Comparison of ENCODE assay signal across 8 mouse cellular contexts in genomic region chr9:56418738-56419239, GRCm38 (mm10). TPM values are rescaled to one million over a fixed set of nuclear protein-coding genes. Genes with fewer than 3 reads are reported as not detected.
A peak's percentile ranks its signal among the peaks of the same experiment; 100 is the strongest.
DNase-seq lines count a peak whose midpoint lies in the region; ATAC-seq and TF ChIP-seq lines count a peak whose summit lies in the region.

No protein-coding gene starts in this region.

- peak; percentile 84 for DNase-seq in c-Kit-positive CD71-negative TER-119-negative erythroid progenitor cells, embryonic 14.5 days (ENCODE audit: low read depth)
- peak; percentile 68 to 76 for DNase-seq in heart, postnatal 36 days
- DNase-seq in layer of hippocampus, adult 8-10 months (ENCODE audit: low spot score in 2 of 2): peak; percentile 68 to 81
- DNase-seq in lung, embryonic 14.5 days: peak; percentile 88
- peak; percentile 92 for DNase-seq in thymus, postnatal 10 days (ENCODE audit: low spot score in 2 of 2)

- peak; percentile 44 for ATAC-seq in forebrain, embryonic 12.5 days (ENCODE audit: low FRiP score)
- peak; percentile 36; the same call in 1 of the 2 replicates for ATAC-seq in lung, embryonic 14.5 days (ENCODE audit: insufficient read depth)
- ATAC-seq in neutrophil, adult 5-6 weeks (ENCODE audit: extremely low read depth, insufficient number of reproducible peaks, low FRiP score, poor library complexity, severe bottlenecking): peak; percentile 67

- peaks cover 53% of the 10 kb centered on the region for H3K4me1 ChIP-seq in E14TG2a.4 (replicated peaks; ENCODE audit: low read depth, low read length)
- peaks cover 25% of the 10 kb centered on the region for H3K4me1 ChIP-seq in forebrain, embryonic 12.5 days
- H3K4me1 ChIP-seq in lung, embryonic 14.5 days (ENCODE audit: insufficient read depth): peaks cover 3% of the 10 kb centered on the region; the same call in 1 of the 2 replicates

- intact Hi-C loops in heart, postnatal 36 days (cut with DNase I): loop anchor here (1.0 to 5.0 kb wide), 2 partner anchors 94 to 219 kb away; no protein-coding TSS in a partner anchor

- peak overlapping the region; percentile 80 for H3K9ac ChIP-seq in forebrain, embryonic 12.5 days
- H3K9ac ChIP-seq in lung, embryonic 14.5 days: peak overlapping the region; percentile 65

- TF ChIP-seq CTCF in E14TG2a.4 (conservative IDR thresholded peaks at IDR 0.05; ENCODE audit: low read length): no peak
- no peak for TF ChIP-seq CTCF in lung, embryonic 14.5 days (IDR thresholded peaks at IDR 0.05; ENCODE audit: low read depth)

- no peaks in the 10 kb centered on the region for H3K27me3 ChIP-seq in E14TG2a.4 (ENCODE audit: insufficient read depth, low read length)
- no peaks in the 10 kb centered on the region for H3K27me3 ChIP-seq in forebrain, embryonic 12.5 days
- H3K27me3 ChIP-seq in lung, embryonic 14.5 days (ENCODE audit: insufficient read depth, low read length): no peaks in the 10 kb centered on the region

- no peaks in the 10 kb centered on the region for H3K36me3 ChIP-seq in E14TG2a.4 (ENCODE audit: insufficient read depth, low read length)
- H3K36me3 ChIP-seq in forebrain, embryonic 12.5 days (replicated peaks): no peaks in the 10 kb centered on the region
- H3K36me3 ChIP-seq in lung, embryonic 14.5 days (ENCODE audit: insufficient read depth): no peaks in the 10 kb centered on the region

- peak overlapping the region; percentile 93 for H3K4me3 ChIP-seq in E14TG2a.4 (replicated peaks; ENCODE audit: low read length)
- peak overlapping the region; percentile 59 for H3K4me3 ChIP-seq in forebrain, embryonic 12.5 days (replicated peaks)
- H3K4me3 ChIP-seq in lung, embryonic 14.5 days (ENCODE audit: low read depth, low read length): peak overlapping the region; percentile 76

- peak overlapping the region; percentile 93 for H3K27ac ChIP-seq in forebrain, embryonic 12.5 days
- peak overlapping the region; percentile 87 for H3K27ac ChIP-seq in lung, embryonic 14.5 days (ENCODE audit: low read depth)

- H3K9me3 ChIP-seq in E14TG2a.4 (ENCODE audit: low read length): no peaks in the 10 kb centered on the region
- no peaks in the 10 kb centered on the region for H3K9me3 ChIP-seq in forebrain, embryonic 12.5 days
- no peaks in the 10 kb centered on the region for H3K9me3 ChIP-seq in lung, embryonic 14.5 days (ENCODE audit: low read depth, low read length)

- WGBS in forebrain, embryonic 12.5 days: 0% methylated on average over 11 of the region's 11 CpGs
- 0% methylated on average over 11 of the region's 11 CpGs for WGBS in lung, embryonic 14.5 days

- H3K4me2 ChIP-seq in forebrain, embryonic 12.5 days: peak overlapping the region; percentile 52
- H3K4me2 ChIP-seq in lung, embryonic 14.5 days: peak overlapping the region; percentile 84

RNA-seq across cellular contexts. Expression of gene Hmg20a, which starts 0.4 kb away (rescaled TPM):
- 74.0 and 76.8 TPM in 2 replicates for polyA plus RNA-seq in forebrain, embryonic 12.5 days (2016; fragmentation: Nextera tagmentation; extraction: Ambion mirVana)
- 10 to 100 TPM; 18.8 to 21.1 TPM for total RNA-seq in heart, postnatal 36 days (2021)
- 10 to 100 TPM; 64.7 to 88.5 (median 75.6) TPM for total RNA-seq in layer of hippocampus, adult 8-10 months (2022)
- polyA plus RNA-seq in lung, embryonic 14.5 days (2014; fragmentation: Nextera tagmentation; extraction: Ambion mirVana): 59.9 and 60.0 TPM in 2 replicates
- 40.5 TPM in 2 replicates for total RNA-seq in neutrophil, adult 5-6 weeks (2017)

RNA-seq across cellular contexts. Expression of gene Peak1, which starts 0.9 kb away (rescaled TPM):
- polyA plus RNA-seq in forebrain, embryonic 12.5 days (2016; fragmentation: Nextera tagmentation; extraction: Ambion mirVana): 4.5 and 5.3 TPM in 2 replicates
- 10 to 100 TPM; 38.4 to 42.0 TPM for total RNA-seq in heart, postnatal 36 days (2021)
- total RNA-seq in layer of hippocampus, adult 8-10 months (2022): 10 to 100 TPM; 55.7 to 60.8 (median 59.1) TPM
- polyA plus RNA-seq in lung, embryonic 14.5 days (2014; fragmentation: Nextera tagmentation; extraction: Ambion mirVana): 32.2 and 34.9 TPM in 2 replicates
- total RNA-seq in neutrophil, adult 5-6 weeks (2017): 26.5 and 28.4 TPM in 2 replicates

Comparison
In these comparisons a context has a peak if more than half of its experiments do, and no peak if none do; other contexts are left out.
1. Peak in every context shown above with its lines: DNase-seq, ATAC-seq, H3K4me3 ChIP-seq and H3K27ac ChIP-seq.